Mouse (Mus musculus) B cell, adult 67 days (primary cell): ENCODE measurements around the gene Yes1. TPM values are rescaled to one million over a fixed set of nuclear protein-coding genes. Genes with fewer than 3 reads are reported as not detected.

Source experiments
- total RNA-seq, 2 experiments: library from RNA; stranded (reverse); gene quantifications; 4 replicates each; pipeline ENCODE4 v1.2.4; 2023

The Yes1 gene
- total RNA-seq: 1 to 10 TPM; 1.5 to 2.0 TPM

DNA sequence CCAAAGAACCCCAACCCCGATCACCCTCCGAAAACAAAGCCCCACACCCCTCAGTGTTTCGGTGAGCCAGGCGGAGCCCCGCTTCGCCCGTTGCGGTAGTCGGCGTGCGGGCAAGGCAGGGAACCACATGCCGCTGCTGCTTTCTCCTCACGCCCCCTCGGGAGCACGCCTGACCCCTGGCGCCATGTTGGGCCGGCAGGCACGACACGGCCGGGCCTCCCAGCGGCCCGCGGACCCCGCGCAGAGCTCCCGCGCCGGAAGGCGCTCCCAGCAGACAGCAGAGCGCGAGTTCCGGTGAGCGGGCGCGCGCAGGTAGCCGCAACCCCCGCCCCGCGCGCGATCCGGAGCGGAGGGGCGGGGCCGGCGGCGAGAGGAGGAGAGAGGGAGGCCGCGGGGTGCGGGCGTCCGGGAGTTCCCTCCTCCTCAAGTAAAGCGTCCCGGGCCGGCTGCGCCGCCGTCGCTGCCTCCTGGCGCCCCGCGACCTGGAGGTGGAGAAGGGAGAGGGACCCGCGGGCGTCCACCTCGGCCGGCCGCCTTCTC is at the start of gene Yes1:
Gene Yes1 (plus strand): TSS at position 371 of the 540 bp plus-strand sequence.

Other genes starting within 250 kb of the Yes1 start
- gene Ppp1cb, start 152.3 kb upstream of the Yes1 start, total RNA-seq: 100 to 1,000 TPM; 201 to 206 TPM
- gene Pisd, start 174.5 kb downstream of the Yes1 start, total RNA-seq: 10 to 100 TPM; 36.9 to 38.6 TPM
- gene Gm20671, start 215.9 kb downstream of the Yes1 start, total RNA-seq: not detected
- 10 to 100 TPM; 65.5 to 75.5 TPM for gene Prr14l, start 243.1 kb downstream of the Yes1 start, total RNA-seq